Mouse (Mus musculus) bone marrow, adult 2 months (tissue): ENCODE data around the gene Mapkapk2.

Experiments used
- CTCF ChIP-seq: fragments of 200-500 bp; IDR thresholded peaks from 2 replicates; pipeline ENCODE4 v1.5.1; 2011; ENCODE audit warnings: low read length, control low read depth; ENCODE audit not compliant: control insufficient read depth, insufficient read depth
- POLR2A ChIP-seq: fragments of 200-500 bp; IDR thresholded peaks from 2 replicates; pipeline ENCODE4 v1.6.1; 2011; ENCODE audit warnings: low read depth, mild to moderate bottlenecking, control low read depth, low read length, borderline replicate concordance; ENCODE audit not compliant: control insufficient read depth

DNA sequence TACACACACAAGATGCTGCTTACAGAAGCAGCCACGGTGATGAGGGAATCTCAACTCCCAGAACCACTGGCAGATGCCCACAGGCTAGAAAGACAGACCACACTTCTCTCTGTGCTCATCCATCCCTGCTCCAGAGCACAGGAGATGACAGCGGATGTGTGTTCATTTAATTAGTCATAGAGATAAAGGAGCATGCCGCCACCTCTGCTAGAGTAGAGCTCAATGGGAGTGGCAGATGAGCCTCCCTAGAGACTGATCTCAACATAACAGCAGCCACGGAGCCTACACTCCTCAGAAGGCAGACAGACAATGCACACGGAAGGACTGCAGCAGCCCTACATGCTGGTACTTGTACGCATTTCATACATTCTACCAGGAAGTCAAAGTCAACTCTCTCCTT lies 33.4 kb downstream of the Mapkapk2 start:
- TF ChIP-seq CTCF (no peak), POLR2A (no peak)
